ENCODE assay signal across 12 mouse cellular contexts in genomic region chr9:46702901-46703636, GRCm38 (mm10).
DNase-seq lines count a peak whose midpoint lies in the region; ATAC-seq and TF ChIP-seq lines count a peak whose summit lies in the region.
"Had no signal": no experiment of that assay in that cellular context is flagged by ENCODE, and none has a peak within 500 bp of the region (broad histone marks: within the 10 kb centered on the region; RNA-seq: fewer than 3 reads in every experiment).

No protein-coding gene starts in this region.

- no peak for TF ChIP-seq EP300 in heart, adult 2 months (IDR thresholded peaks at IDR 0.05; ENCODE audit: insufficient read depth, low read depth, low read length)

- peak; percentile 4 for DNase-seq in lung, postnatal 10 days
- no peak for DNase-seq in lung, postnatal 4 days
- DNase-seq in forebrain, embryonic 11.5 days (ENCODE audit: low spot score): no peak
- DNase-seq in hindbrain, postnatal 0 days (ENCODE audit: low spot score): peak; percentile 28
- DNase-seq in retina, postnatal 1 day: peak; percentile 55
- DNase-seq in kidney, adult 18-20 months: no peak
- no peak for DNase-seq in heart, adult 2 months
- DNase-seq: cerebellum, adult 9-10 months; kidney, adult 8-10 months; thymus, postnatal 14 days had no signal

- H3K4me1 ChIP-seq in forebrain, embryonic 11.5 days (replicated peaks; ENCODE audit: control insufficient read depth, insufficient read depth, low read length): peaks cover 13% of the 10 kb centered on the region
- H3K4me1 ChIP-seq in hindbrain, postnatal 0 days (ENCODE audit: insufficient read depth, low read length): 0 out of 2 replicates have a peak, but pooled peaks cover 6% of the 10 kb centered on the region
- H3K4me1 ChIP-seq in heart, adult 2 months (ENCODE audit: control insufficient read depth, insufficient read depth, low read length): no peaks in the 10 kb centered on the region
- H3K4me1 ChIP-seq: liver, embryonic 15.5 days had no signal

- WGBS in forebrain, embryonic 11.5 days: 54% methylated on average over 13 of the region's 13 CpGs
- 34% methylated on average over 13 of the region's 13 CpGs for WGBS in hindbrain, postnatal 0 days
- 67% methylated on average over 13 of the region's 13 CpGs for WGBS in heart, adult 2 months

- H3K4me2 ChIP-seq in forebrain, embryonic 11.5 days (ENCODE audit: low read depth, low read length, severe bottlenecking): no peak overlapping the region
- no peak overlapping the region; the same call in 1 of the 2 replicates for H3K4me2 ChIP-seq in hindbrain, postnatal 0 days (ENCODE audit: low read depth, low read length)
- H3K4me2 ChIP-seq: liver, embryonic 15.5 days had no signal

- TF ChIP-seq CTCF in hindbrain, postnatal 0 days (IDR thresholded peaks at IDR 0.05; ENCODE audit: low read depth): no peak
- no peak for TF ChIP-seq CTCF in heart, adult 2 months (IDR thresholded peaks at IDR 0.05)

- H3K4me3 ChIP-seq in forebrain, embryonic 11.5 days (ENCODE audit: low read depth, low read length): no peak overlapping the region
- H3K4me3 ChIP-seq in hindbrain, postnatal 0 days (ENCODE audit: low read length): no peak overlapping the region
- no peak overlapping the region for H3K4me3 ChIP-seq in heart, adult 2 months
- H3K4me3 ChIP-seq: liver, embryonic 15.5 days had no signal

- peak; percentile 46 for ATAC-seq in forebrain, embryonic 11.5 days (replicated peaks; ENCODE audit: low FRiP score)
- no peak for ATAC-seq in hindbrain, postnatal 0 days
- no peak for ATAC-seq in megakaryocyte, adult 5-6 weeks (ENCODE audit: poor library complexity, severe bottlenecking)

- H3K27me3 ChIP-seq in forebrain, embryonic 11.5 days (ENCODE audit: control insufficient read depth, insufficient read depth, low read length): no peaks in the 10 kb centered on the region
- H3K27me3 ChIP-seq in hindbrain, postnatal 0 days (ENCODE audit: insufficient read depth, low read length): no peaks in the 10 kb centered on the region
- 0 out of 2 replicates have a peak, but pooled peaks cover 4% of the 10 kb centered on the region for H3K27me3 ChIP-seq in heart, adult 2 months (ENCODE audit: control insufficient read depth, insufficient read depth, low read length)
- H3K27me3 ChIP-seq: liver, embryonic 15.5 days had no signal

- H3K9ac ChIP-seq in forebrain, embryonic 11.5 days (ENCODE audit: low read length): no peak overlapping the region
- no peak overlapping the region for H3K9ac ChIP-seq in hindbrain, postnatal 0 days (replicated peaks; ENCODE audit: low read length)
- H3K9ac ChIP-seq in heart, adult 2 months (ENCODE audit: low read depth, low read length): no peak overlapping the region
- H3K9ac ChIP-seq: liver, embryonic 15.5 days had no signal

- no peaks in the 10 kb centered on the region for H3K36me3 ChIP-seq in forebrain, embryonic 11.5 days (ENCODE audit: control insufficient read depth, insufficient read depth, low read length)
- no peaks in the 10 kb centered on the region for H3K36me3 ChIP-seq in hindbrain, postnatal 0 days (ENCODE audit: insufficient read depth, low read length)
- H3K36me3 ChIP-seq in heart, adult 2 months (ENCODE audit: control insufficient read depth, insufficient read depth, low read length): no peaks in the 10 kb centered on the region
- H3K36me3 ChIP-seq: liver, embryonic 15.5 days had no signal

- peak overlapping the region; percentile 59; the same call in 1 of the 2 replicates for H3K27ac ChIP-seq in forebrain, embryonic 11.5 days (ENCODE audit: low read depth, low read length)
- peak overlapping the region; percentile 5; the same call in 1 of the 2 replicates for H3K27ac ChIP-seq in hindbrain, postnatal 0 days
- no peak overlapping the region for H3K27ac ChIP-seq in heart, adult 2 months
- H3K27ac ChIP-seq: liver, embryonic 15.5 days had no signal

- intact Hi-C loops in heart, adult 2 months (cut with DNase I): no loop called here

- H3K79me2 ChIP-seq in heart, adult 2 months (replicated peaks; ENCODE audit: control insufficient read depth, insufficient read depth, low read length): no peaks in the 10 kb centered on the region

- H3K9me3 ChIP-seq in forebrain, embryonic 11.5 days (ENCODE audit: control insufficient read depth, low read length): no peaks in the 10 kb centered on the region
- no peaks in the 10 kb centered on the region for H3K9me3 ChIP-seq in hindbrain, postnatal 0 days (ENCODE audit: low read length)
- H3K9me3 ChIP-seq: liver, embryonic 15.5 days had no signal

- no peak for TF ChIP-seq POLR2A in heart, adult 2 months (IDR thresholded peaks at IDR 0.05; ENCODE audit: insufficient read depth, low read depth, low read length)

Comparison
In these comparisons a context has a peak if more than half of its experiments do, and no peak if none do; other contexts are left out.
1. DNase-seq: peak in lung, postnatal 10 days (single experiment), hindbrain, postnatal 0 days (single experiment) and retina, postnatal 1 day (single experiment); none in lung, postnatal 4 days (0 of 2), forebrain, embryonic 11.5 days (single experiment), kidney, adult 18-20 months (single experiment) and heart, adult 2 months (0 of 2).